Mouse (Mus musculus) liver, adult 2 months (tissue): ENCODE results near the gene Foxp4.

Experiments
- CTCF ChIP-seq: fragments of 200-500 bp; IDR thresholded peaks from 2 replicates; pipeline ENCODE4 v1.5.1; 2011; ENCODE audit warnings: low read depth, low read length, control low read depth
- POLR2A ChIP-seq: fragments of 200-500 bp; IDR thresholded peaks from 2 replicates; pipeline ENCODE4 v1.6.1; 2011; ENCODE audit warnings: low read length, control low read depth; ENCODE audit not compliant: insufficient read depth; ENCODE audit errors: extremely low read depth

- TF ChIP-seq CTCF (no peak), POLR2A (no peak)
Measured at GRCm38 (mm10) chr17:47956486-47956885, 32.0 kb upstream of the Foxp4 start.
